Mouse (Mus musculus) right cerebral cortex, postnatal 14 days (tissue): Measurements from ENCODE around the gene Grk3.

ENCODE experiments used
- DNase-seq: peaks from one replicate; pipeline ENCODE4 v3.0.0; 2022

Grk3 gene

DNA sequence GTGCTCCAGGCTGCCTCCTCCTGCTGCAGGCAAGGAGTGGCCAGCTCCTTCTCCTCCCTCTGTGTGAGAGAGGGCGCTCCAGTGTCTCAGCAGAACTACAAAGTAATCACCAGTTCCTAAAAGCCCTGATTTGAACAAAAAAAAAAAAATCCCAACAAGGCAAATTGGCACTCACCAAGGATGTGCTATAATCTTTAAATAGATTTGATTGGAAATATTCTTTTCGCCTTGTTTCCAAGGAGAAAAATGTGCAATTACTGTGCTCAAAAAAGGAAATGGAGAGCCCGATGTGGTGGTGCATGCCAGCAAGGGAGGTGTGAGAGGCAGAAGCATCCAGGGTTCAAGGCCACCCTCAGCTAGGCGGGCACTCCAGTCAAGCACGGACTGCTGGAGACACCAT is 83.7 kb downstream of the Grk3 start:
- DNase-seq, result no peak

DNA sequence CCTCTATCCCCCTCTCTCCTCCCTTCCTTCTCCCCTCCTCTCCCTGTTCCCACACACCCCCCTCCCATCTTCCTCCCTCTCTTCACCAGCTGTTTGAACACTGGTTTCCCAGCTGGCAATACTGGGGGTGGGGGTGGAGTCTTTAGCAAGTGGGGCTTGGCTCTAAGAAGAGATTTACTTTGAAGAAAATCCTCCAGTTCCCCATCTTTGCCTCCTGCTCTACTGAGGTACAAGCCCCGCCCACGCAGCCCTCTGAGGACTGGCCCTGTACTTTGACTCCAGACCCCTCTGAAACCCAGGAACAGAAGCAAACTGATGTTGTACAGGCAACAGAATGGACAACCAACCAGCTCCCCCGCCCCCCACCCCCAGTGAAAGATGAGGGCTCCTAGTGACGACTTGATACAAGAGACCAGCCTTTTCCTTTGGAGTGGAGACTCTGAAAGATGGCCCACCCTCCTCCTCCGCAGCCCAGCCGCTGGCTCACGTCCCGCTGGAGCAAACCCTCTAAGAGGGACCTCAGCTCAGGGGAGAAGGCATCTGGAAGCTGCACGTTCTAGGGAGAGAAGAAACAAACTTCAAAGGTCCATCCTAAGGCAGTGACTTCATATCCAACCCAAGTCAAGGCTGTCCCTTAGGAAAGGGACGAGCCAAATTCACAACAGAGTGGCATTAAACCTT is 87.2 kb downstream of the Grk3 start:
- DNase-seq, result peak; percentile 33

DNA sequence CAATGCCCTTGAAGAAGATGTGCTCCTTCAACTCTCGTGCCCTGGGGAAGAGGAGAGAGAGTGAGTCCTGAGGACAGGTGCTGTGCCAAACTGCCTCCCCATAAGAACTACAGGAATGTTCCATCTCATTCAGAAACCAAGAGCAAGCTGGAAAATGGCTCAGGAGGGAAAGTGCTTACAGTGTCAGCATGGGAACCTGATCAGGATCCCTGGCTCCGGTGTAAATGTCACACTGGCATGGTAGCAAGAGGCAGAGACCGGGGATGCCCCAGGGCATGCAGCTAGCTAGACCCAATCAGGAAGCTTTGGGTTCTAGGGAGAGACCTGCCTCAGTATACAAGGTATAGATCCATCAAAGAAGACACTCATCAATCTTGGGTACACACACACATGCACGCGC is 90.2 kb downstream of the Grk3 start:
- no peak for DNase-seq

DNA sequence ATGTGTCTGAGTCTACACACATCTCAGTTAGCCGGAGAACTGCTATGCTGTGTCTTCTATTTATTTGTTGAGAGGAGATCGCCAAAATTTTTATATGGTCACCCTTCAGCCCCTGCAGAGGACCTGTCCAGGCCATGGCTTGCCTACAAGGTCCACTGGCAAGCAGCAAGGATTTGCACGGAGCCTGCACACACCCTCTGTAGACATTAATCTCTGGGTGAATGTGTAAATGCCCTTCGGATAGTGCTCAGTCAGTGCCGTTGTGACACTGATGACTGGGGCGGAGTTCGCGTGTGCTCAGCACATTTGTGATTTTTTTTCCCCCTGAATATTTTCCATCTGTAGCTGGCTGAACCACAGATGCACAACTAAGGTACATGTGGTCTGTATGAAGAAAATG is 90.8 kb downstream of the Grk3 start:
- no peak for DNase-seq

DNA sequence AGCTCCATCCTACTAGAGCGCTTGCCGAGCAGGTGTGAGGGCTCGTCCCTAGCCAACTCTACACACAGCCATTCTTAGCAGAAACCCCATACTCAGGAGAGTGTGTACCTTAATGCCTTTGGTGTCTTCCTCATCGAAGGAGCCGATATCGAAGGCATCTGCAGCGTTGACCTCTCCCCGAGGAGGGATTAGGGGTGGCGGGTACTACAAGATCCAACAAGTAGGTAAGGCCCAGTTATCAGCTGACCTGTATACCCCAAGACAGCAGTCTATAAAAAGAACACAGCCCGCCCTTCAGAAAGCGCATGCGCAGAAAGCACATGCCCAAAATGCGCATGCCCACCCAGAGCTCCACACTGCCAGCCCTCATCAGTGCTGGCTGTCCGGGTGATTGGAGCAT is 91.8 kb downstream of the Grk3 start:
- no peak for DNase-seq

DNA sequence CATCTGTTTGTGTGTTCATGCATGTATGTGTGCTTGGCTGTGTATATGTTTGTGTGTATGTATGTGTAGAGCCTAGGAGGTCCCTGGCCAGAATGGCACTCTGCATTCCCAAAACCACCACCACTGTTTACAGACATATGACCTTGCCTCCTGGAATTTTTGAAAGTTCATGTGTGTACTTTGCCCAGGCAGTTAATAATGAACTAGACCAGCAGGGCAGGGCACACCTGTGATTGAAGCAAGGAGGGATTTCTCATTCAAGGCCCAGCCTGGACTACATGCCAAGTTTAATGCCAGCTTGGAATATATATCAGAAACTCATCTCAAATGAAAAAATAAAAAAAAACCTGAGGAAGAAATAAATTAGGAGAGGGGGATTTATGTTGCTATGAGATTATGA is 93.7 kb downstream of the Grk3 start:
- DNase-seq, result no peak

DNA sequence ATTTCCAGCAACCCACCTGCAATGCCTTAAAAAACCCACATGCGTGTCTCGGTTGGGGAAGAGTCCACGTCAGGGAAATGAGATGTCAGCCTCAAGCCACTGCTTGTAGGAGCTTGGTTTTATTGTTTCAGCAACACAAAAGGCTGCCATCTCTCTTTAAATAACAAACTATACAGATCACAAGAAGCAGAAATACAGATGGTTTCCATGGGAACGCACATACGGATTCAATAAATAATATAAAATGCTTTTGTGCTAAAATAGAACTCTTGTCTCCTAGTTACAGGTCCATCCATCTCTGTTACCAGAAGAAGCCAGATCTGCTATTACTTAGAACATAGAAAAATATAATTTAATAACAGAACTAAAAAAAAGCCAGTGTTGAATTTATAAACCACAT is 105.2 kb downstream of the Grk3 start:
- DNase-seq, result no peak

DNA sequence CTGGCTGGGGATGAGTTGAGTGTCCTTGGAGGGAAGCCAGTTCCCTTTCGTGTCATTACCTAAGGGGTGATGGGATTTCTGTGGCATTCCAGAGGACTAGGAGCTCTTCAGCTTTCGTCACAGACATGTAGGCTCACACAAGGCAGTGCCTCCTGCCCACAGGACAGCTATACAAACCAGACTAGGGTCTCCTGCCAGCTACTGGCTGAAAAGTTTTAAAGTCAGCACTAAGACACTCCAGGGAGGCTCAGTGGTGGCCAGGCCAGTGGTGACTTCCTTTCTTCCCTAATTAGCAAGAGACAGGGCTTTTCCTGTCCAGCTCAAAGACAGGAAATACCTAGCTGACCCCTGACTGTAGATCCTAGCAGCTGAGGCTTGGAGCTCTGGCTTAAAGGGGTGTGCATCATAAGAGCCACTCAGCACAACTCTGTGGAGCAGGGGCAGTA is 107.4 kb downstream of the Grk3 start:
- DNase-seq, result no peak

DNA sequence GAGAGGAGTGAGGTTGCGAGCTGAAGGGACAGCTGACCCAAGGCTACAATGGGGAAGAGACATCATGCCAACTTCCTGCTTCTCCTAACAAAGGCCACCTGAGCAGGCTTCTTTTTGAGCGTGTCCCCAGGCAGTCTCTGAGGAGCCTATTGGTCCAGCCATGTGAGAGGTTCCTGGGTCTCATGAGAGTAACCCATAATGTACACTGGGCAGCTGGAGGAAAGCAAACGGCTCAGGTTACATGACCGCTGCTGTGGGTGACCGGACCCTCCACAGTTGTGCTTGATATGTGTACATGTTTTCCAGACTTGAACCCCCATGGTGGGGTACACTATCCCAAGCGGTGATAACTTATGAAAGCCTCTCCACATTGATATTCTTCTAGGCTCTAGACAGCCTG is 108.1 kb downstream of the Grk3 start:
- DNase-seq, result no peak

DNA sequence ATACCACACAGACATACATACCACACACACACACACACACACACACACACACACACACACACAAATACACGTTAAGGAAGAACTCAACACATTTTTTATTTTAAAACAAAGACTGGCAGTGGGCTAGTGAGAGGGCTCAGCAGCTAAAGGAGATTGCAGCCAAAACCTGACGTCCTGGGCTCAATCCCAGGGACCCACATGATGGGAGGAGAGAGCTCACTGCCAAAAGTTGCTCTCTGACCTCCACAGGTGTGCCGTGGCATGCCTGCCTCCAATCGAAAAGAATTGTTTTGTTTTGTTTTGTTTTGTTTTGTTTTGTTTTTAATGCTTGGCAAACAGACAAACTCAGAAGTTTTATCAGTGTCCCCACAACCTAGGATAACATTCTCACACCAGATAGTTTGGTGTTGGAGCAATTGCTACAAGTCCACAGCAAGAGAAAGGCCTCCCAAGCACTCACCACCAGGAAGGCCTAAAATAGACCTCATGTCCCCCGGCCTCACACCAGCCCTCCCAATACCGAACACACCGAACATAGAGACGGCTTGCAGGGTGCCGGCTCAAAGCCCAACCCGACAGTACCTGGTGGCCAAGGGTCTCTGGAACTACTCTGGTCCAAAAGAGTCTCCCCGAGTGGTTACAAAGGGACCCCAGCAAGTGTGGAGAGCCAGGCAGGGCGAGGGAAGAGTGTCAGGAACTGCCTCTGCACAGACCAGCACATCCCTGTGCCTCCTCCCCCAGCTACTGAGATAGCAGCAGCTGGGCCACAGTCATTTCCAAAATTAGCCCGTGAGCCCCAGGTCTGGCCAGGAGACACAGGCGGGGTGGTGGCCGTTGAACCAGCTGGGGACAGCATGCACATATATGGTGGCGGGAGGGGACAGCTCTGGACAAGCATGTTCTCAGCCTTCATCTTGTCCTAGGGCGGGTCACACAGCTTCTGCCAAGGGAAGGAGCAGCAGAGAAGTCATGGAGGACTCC is 119.6 kb downstream of the Grk3 start, which contains the start of gene Myo18b:
TSS of gene Myo18b (minus strand) at position 689 of the 981 bp plus-strand sequence.
- DNase-seq, result no peak

DNA sequence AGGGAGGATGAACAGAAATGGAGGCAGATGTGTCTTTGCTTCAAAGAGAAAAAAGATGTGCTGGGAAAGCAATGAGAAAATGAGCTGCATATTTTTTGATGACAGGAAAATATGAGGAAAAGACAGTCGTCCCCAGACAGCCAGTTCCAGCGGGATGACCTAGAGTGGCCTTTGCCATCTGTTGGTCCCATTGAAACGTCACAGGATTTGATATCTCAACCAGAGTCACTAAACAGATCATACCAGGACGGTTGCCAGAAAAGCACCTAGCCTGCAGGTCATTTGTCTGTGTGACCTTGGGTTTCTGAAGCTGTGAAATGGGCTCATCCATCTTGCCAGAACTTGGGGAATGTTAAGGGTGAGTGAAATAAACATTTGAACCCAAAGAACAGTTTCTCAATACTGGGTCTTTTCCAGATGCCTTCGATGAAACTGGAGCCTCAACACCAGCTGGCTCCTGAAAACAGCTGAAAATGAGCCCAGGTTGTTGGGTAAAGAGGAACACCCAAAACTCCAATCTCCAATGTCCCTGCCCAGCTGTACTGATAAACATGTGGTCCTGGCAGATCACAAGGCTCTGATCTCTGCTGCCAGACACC is 122.0 kb downstream of the Grk3 start:
- no peak for DNase-seq

DNA sequence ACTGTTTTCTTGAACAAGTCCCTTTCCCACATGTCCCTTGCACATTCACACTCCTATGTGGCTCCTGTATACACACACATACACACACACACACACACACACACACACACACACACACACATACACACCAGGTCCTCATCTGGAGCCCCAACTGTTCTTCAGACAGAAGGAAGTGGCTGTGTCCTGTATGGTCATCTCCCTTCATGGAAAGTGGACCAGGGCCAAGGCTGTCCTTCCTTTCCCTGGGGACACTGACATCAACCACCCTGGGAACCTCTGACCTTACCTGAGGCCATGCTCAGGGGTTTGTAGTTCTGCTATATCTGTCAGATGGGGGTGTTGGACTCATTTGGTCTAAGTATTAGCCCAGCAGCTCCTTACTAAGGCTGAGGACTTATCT is 123.2 kb downstream of the Grk3 start:
- DNase-seq, result no peak

DNA sequence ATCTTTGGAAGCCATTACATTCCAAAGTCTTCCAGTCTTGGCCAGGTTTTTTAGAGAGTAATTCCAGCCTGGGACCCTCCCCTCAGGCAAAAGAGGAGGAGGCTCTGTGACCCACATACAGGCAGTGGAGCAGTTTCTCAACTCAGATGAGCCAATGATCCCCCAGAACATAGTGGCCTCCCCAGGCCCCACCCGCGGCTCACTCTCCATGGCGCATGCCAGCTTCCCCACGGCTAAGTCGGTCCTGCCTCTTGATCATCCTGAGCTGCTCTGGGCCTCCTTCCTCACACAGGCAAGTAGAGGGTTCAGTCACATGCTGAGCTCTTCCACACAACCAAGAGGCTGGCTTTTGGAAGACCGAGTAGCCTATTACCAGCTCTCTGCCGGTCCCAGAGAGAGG is 126.9 kb downstream of the Grk3 start:
- no peak for DNase-seq

DNA sequence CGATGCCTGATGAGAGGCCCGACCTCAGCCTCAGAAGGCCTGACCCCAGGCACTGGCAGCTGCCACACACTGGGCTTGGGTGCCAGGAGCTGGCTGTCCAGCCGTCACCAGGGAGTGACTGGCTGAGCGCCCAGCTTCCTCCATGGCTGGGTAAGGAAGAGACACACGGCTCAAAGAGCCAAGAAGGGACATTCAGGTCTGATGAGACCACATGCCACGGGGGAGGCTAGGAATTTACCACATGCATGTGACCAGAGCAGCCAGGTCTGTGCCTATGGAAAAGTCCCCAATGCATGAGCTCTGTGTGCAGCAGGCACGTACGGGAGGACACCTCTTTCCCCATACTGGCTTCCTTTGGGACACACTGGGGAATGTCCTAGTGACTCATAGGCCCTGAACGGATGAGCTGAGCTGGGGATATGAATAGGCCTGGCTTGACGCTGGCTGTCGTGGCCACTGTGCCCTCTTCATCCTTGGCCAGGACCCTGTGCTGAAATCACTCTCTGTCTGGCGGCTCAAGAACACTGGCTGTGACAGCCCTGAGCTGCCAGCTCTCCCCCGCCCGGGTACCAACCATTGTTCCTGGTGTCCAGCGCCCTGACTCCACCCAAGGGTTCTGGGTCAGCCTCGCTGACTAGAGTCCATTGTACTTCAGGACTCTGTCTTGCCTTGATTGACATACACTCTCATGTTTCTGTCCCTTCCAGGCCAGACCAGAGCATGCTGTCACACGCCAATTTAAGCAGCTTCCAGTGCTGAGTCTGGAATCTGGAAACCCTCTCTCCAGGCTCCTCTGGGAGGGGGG is 128.7 kb downstream of the Grk3 start:
- DNase-seq, result peak; percentile 56

DNA sequence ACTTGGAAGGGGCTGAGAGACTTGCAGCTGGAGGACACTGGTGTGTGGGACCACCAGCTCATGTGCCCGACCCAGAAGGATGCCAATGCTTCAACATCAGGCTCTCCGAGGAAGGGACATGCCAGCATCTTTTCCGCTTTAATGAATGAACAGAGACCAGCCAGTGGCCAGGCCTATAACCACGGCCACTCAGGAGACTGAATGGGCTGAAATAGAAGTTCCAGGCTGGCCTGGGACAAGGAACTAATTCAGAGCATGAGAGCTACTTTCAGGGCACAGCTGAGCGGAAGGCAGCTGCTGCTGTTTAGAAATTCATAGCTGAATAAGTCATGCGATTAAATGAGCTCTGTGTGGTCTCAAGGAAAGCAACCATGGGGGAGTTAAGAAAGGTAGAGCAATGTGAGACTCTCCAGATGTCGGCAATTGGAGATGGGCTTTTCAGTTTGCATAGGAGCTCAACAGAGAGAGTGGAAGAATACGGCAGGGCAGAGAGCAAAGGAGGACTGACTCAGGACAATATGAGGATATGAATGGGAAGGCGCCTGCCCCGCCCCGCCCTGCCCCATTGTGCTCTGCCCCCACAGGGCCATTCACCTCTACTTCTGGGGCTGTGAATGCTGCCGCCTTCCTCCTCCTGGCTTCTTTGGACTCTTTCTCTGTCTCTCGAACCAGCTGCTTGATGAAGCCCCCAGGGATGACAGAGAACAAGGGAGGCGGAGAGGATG is 138.0 kb downstream of the Grk3 start:
- DNase-seq, result no peak

DNA sequence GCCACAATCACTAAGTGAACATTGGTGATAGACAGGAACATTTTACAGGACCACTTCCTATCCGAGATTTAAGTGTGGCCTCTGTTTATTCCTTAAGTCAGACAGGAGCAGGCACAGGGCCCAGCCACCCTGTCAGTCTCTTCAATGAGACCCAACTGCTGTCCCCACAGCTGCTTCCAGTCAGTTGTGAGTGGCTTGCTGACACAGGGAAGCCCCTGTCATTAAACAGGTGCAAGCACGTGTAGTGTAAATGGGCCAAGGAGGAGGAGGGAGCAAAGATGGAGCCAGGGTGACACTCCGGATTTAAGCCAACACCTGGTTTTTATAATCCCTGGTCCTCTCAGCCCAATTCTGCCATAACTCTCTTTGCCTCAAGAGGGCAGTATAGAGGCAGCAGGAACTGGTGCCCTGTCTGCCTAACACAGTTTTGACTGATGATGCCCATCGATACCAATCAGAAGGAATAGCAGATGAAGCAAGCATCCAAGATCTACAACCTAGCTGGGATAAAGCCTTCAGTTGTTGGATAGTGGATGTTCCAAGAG is 138.7 kb downstream of the Grk3 start:
- DNase-seq, result no peak

DNA sequence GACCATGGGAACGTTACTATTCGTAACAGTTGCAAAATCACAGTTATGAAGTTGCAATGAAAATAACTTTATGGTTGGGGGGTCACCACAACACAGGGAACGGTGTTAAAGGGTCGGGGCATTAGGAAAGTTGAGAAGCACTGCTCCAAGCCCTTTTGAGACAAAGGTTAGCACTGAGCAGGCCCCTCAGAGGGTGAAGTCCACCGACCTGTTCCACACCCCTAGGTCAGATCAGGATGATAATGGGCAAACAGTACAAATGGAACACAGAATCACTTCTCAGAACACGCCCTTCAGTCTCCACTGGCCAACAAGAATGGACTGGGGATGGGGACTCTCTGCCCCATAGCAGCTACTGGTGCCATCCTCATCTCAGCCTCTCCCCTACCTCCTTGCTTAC is 142.6 kb downstream of the Grk3 start:
- DNase-seq, result no peak

DNA sequence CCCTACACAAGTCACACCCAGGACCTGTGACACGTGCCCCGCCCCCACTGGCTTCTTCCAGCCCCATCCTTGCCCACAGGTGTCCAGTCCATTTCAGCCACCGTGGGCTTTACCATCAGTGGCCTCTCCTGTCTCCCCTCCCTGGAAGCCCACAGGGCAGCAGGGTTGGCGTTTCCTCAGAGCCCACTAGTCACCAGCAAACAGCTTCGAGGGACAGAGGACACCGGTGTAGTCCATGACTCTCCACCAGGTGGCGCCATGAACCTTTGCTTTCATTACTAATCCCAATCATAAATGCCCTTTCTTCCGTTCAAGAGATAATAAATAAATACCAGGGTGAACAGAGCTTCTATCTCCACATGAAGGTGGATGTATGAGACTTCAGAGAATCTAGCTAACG is 144.9 kb downstream of the Grk3 start:
- peak; percentile 87 for DNase-seq

DNA sequence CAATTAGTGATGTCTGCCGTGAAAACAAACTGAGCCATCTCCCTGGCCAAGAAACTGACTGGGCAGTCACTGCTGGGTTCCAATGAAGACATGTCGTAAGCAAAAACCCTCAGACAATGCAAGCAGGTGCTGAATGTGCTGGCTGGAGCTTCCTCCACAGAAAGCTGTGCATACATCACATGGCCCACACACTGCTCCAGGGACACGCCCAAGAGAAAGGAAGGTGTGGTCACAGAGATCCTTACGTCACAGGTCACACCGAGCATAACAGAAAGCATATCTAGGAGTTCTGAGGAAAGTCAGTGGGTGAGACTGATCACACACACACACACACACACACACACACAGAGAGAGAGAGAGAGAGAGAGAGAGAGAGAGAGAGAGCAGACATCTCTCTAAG is 147.0 kb downstream of the Grk3 start:
- DNase-seq, result no peak

DNA sequence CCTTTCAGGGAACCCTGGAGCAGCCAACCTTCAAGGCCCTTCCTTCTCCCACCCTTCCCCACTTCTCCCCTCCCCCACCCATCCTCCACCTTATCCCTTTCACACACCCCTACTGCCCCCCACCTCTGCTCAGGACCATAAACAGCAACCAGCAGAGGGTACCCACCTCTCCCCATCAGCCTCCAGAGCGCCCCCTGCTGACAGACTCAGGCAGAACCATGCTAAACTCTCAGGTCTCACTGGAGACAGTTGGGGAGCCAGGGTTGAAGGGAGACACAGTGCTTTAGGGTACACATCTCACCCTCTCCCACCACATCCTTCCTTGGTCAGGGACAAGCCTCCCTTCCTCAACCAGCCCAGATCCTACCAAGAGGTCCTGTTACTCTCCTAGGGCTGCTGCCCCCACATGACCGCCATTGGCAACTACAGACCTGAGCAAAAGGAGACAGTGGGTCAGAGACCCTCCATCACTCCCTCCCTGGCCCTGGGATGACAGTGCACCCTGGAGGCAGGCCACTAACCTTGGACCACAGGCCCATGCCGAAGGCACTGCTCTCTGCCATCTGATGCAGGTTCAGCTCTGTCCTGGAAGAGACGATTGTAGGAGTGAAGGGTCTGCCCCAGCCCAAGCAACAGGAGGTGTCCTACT is 150.7 kb downstream of the Grk3 start:
- peak; percentile 52 for DNase-seq
